ENCODE assay signal across 12 mouse cellular contexts in genomic region chr2:153049288-153049996, GRCm38 (mm10). TPM values are rescaled to one million over a fixed set of nuclear protein-coding genes. Genes with fewer than 3 reads are reported as not detected.
A peak's percentile ranks its signal among the peaks of the same experiment; 100 is the strongest.
DNase-seq lines count a peak whose midpoint lies in the region; ATAC-seq lines count a peak whose summit lies in the region.
"Had no signal": no experiment of that assay in that cellular context is flagged by ENCODE, and none has a peak within 500 bp of the region (broad histone marks: within the 10 kb centered on the region; RNA-seq: fewer than 3 reads in every experiment).

No protein-coding gene starts in this region.

- ATAC-seq in midbrain, embryonic 15.5 days (replicated peaks): peak; percentile 65
- ATAC-seq: intestine, embryonic 15.5 days had no signal

- intact Hi-C loops in gastrocnemius, postnatal 14 days (cut with DNase I; ENCODE audit: low total_unique reads): no loop called here

- peaks cover 24% of the 10 kb centered on the region for H3K4me1 ChIP-seq in midbrain, embryonic 15.5 days

- H3K27ac ChIP-seq in midbrain, embryonic 15.5 days: peak overlapping the region; percentile 71
- H3K27ac ChIP-seq: intestine, embryonic 15.5 days; liver, embryonic 13.5 days had no signal

- no peak overlapping the region for H3K4me3 ChIP-seq in midbrain, embryonic 15.5 days
- H3K4me3 ChIP-seq: intestine, embryonic 15.5 days; liver, embryonic 13.5 days; myocyte had no signal

- no peaks in the 10 kb centered on the region for H3K9me3 ChIP-seq in midbrain, embryonic 15.5 days
- H3K9me3 ChIP-seq: intestine, embryonic 15.5 days; liver, embryonic 13.5 days had no signal

- H3K27me3 ChIP-seq in midbrain, embryonic 15.5 days (replicated peaks): 0 out of 2 replicates have a peak, but pooled peaks cover 6% of the 10 kb centered on the region

- no peak overlapping the region for H3K4me2 ChIP-seq in midbrain, embryonic 15.5 days
- H3K4me2 ChIP-seq: intestine, embryonic 15.5 days; liver, embryonic 13.5 days had no signal

- H3K36me3 ChIP-seq in midbrain, embryonic 15.5 days (replicated peaks): peaks cover 5% of the 10 kb centered on the region
- H3K36me3 ChIP-seq: intestine, embryonic 15.5 days; liver, embryonic 13.5 days had no signal

- peak; percentile 30 to 80 for DNase-seq in frontal cortex, adult 2 months (ENCODE audit: extremely low spot score in 1 of 2, low spot score in 1 of 2)
- no peak for DNase-seq in frontal cortex, postnatal 10 days (ENCODE audit: low spot score in 2 of 2)
- DNase-seq in 3134 (ENCODE audit: extremely low read depth, insufficient read length, low spot score): peak; percentile 64
- DNase-seq in cerebellum, postnatal 25 days: peak; percentile 97
- DNase-seq in urinary bladder, adult 18-20 months (ENCODE audit: low spot score in 2 of 2): no peak
- no peak for DNase-seq in gastrocnemius, postnatal 14 days
- no peak for DNase-seq in kidney, adult 8-10 months
- DNase-seq: liver, embryonic 13.5 days had no signal

- 32% methylated on average over 9 of the region's 9 CpGs for WGBS in midbrain, embryonic 15.5 days

- no peak overlapping the region for H3K9ac ChIP-seq in midbrain, embryonic 15.5 days
- H3K9ac ChIP-seq: intestine, embryonic 15.5 days; liver, embryonic 13.5 days had no signal

RNA-seq across cellular contexts. Expression of gene Ccm2l, which starts 16.3 kb away (rescaled TPM):
- polyA plus RNA-seq in frontal cortex, adult 2 months (2012; rRNA removed): 12.2 and 16.4 TPM in 2 replicates
- polyA plus RNA-seq in midbrain, embryonic 15.5 days (2015; fragmentation: Nextera tagmentation; extraction: Ambion mirVana): 1.7 and 2.7 TPM in 2 replicates
- total RNA-seq in gastrocnemius, postnatal 14 days (2021): 1 to 10 TPM; 5.9 to 9.1 TPM
- polyA plus RNA-seq: myocyte had no signal

RNA-seq across cellular contexts. Expression of gene Xkr7, which starts 17.8 kb away (rescaled TPM):
- polyA plus RNA-seq in frontal cortex, adult 2 months (2012; rRNA removed): 1.5 and 1.8 TPM in 2 replicates
- 1.9 and 2.1 TPM in 2 replicates for polyA plus RNA-seq in midbrain, embryonic 15.5 days (2015; fragmentation: Nextera tagmentation; extraction: Ambion mirVana)
- total RNA-seq in gastrocnemius, postnatal 14 days (2021): under 1 TPM in 1 of 2 experiments, not detected in 1; 0.37 TPM
- polyA plus RNA-seq: liver, embryonic 13.5 days; myocyte; stomach, embryonic 16.5 days had no signal

RNA-seq across cellular contexts. Expression of gene Pdrg1, which starts 34.2 kb away (rescaled TPM):
- 86.3 and 86.6 TPM in 2 replicates for polyA plus RNA-seq in frontal cortex, adult 2 months (2012; rRNA removed)
- 234 and 236 TPM in 2 replicates for polyA plus RNA-seq in midbrain, embryonic 15.5 days (2015; fragmentation: Nextera tagmentation; extraction: Ambion mirVana)
- 10 to 100 TPM; 56.8 to 65.5 TPM for total RNA-seq in gastrocnemius, postnatal 14 days (2021)

RNA-seq across cellular contexts. Expression of gene Hck, which starts 58.8 kb away (rescaled TPM):
- 2.2 and 2.9 TPM in 2 replicates for polyA plus RNA-seq in frontal cortex, adult 2 months (2012; rRNA removed)
- polyA plus RNA-seq in midbrain, embryonic 15.5 days (2015; fragmentation: Nextera tagmentation; extraction: Ambion mirVana): 2.9 and 3.3 TPM in 2 replicates
- under 1 TPM; 0.60 to 0.76 TPM for total RNA-seq in gastrocnemius, postnatal 14 days (2021)

Comparison
In these comparisons a context has a peak if more than half of its experiments do, and no peak if none do; other contexts are left out.
1. DNase-seq: peak in frontal cortex, adult 2 months (2 of 2), 3134 (single experiment) and cerebellum, postnatal 25 days (2 of 2); none in frontal cortex, postnatal 10 days (0 of 2), urinary bladder, adult 18-20 months (0 of 2), gastrocnemius, postnatal 14 days (single experiment) and kidney, adult 8-10 months (0 of 2).